Comparison of ENCODE assay signal across 21 mouse cellular contexts in genomic region chr6:12551176-12551575, GRCm38 (mm10).
DNase-seq lines count a peak whose midpoint lies in the region; TF ChIP-seq lines count a peak whose summit lies in the region.
"Had no signal": no experiment of that assay in that cellular context is flagged by ENCODE, and none has a peak within 500 bp of the region (broad histone marks: within the 10 kb centered on the region; RNA-seq: fewer than 3 reads in every experiment).

No protein-coding gene starts in this region.

- 0 out of 2 replicates have a peak, but pooled peaks have one; percentile 34 for TF ChIP-seq EP300 in ES-Bruce4 (IDR thresholded peaks at IDR 0.05; ENCODE audit: insufficient read depth, low read depth, low read length)

- H3K27me3 ChIP-seq in ES-Bruce4 (ENCODE audit: control insufficient read depth, insufficient read depth, low read length, poor library complexity, severe bottlenecking) = no peaks in the 10 kb centered on the region; the same call in 1 of the 2 replicates
- H3K27me3 ChIP-seq in cerebellum, adult 2 months (ENCODE audit: control insufficient read depth, insufficient read depth, low read length) = no peaks in the 10 kb centered on the region
- H3K27me3 ChIP-seq: embryonic facial prominence, embryonic 13.5 days; embryonic facial prominence, embryonic 15.5 days; forebrain, embryonic 12.5 days; Patski had no signal

- no peak overlapping the region for H3K27ac ChIP-seq in ES-Bruce4 (ENCODE audit: insufficient read depth, low read length)
- no peak overlapping the region for H3K27ac ChIP-seq in cerebellum, adult 2 months (ENCODE audit: insufficient read depth, low read length)
- H3K27ac ChIP-seq: embryonic facial prominence, embryonic 13.5 days; embryonic facial prominence, embryonic 15.5 days; forebrain, embryonic 10.5 days; forebrain, embryonic 12.5 days had no signal

- no peaks in the 10 kb centered on the region for H3K4me1 ChIP-seq in ES-Bruce4 (ENCODE audit: control insufficient read depth, insufficient read depth, low read length)
- H3K4me1 ChIP-seq in cerebellum, adult 2 months (ENCODE audit: control insufficient read depth, insufficient read depth, low read length) = no peaks in the 10 kb centered on the region
- H3K4me1 ChIP-seq: embryonic facial prominence, embryonic 13.5 days; embryonic facial prominence, embryonic 15.5 days had no signal

- no peak overlapping the region for H3K9ac ChIP-seq in ES-Bruce4 (ENCODE audit: low read depth, poor library complexity, severe bottlenecking)
- H3K9ac ChIP-seq: embryonic facial prominence, embryonic 13.5 days; embryonic facial prominence, embryonic 15.5 days; forebrain, embryonic 12.5 days had no signal

- no peak for TF ChIP-seq CTCF in ES-Bruce4 (IDR thresholded peaks at IDR 0.05; ENCODE audit: low read depth, low read length)
- no peak for TF ChIP-seq CTCF in cerebellum, adult 2 months (IDR thresholded peaks at IDR 0.05; ENCODE audit: borderline replicate concordance, insufficient read depth, low read depth, low read length)

- H3K9me3 ChIP-seq in ES-Bruce4 (replicated peaks; ENCODE audit: control insufficient read depth, insufficient read depth, low read length, poor library complexity, severe bottlenecking) = no peaks in the 10 kb centered on the region
- H3K9me3 ChIP-seq: embryonic facial prominence, embryonic 13.5 days; embryonic facial prominence, embryonic 15.5 days; forebrain, embryonic 10.5 days; forebrain, embryonic 12.5 days; G1E had no signal

- TF ChIP-seq POLR2A in ES-Bruce4 (IDR thresholded peaks at IDR 0.05; ENCODE audit: insufficient read depth, low read length) = no peak
- no peak for TF ChIP-seq POLR2A in cerebellum, adult 2 months (IDR thresholded peaks at IDR 0.05; ENCODE audit: borderline replicate concordance, insufficient read depth, low read length)

- DNase-seq in ES-CJ7 (ENCODE audit: low read depth, low spot score) (peak; percentile 78), R1 (ENCODE audit: low read depth, low spot score) (peak; percentile 42)
- no peak for DNase-seq in cerebellum, adult 2 months
- no peak for DNase-seq in urinary bladder, postnatal 36 days (ENCODE audit: low spot score in 2 of 2)
- no peak for DNase-seq in thymus, postnatal 4 days
- DNase-seq: adrenal gland, adult 8-10 months; adrenal gland, postnatal 14 days; adrenal gland, postnatal 36 days; cerebellum, adult 11-12 months; cerebellum, adult 8-10 months; cerebellum, adult 9-11 months; cerebellum, postnatal 14 days; cerebellum, postnatal 36 days had no signal

- no peak overlapping the region for H3K4me3 ChIP-seq in ES-Bruce4 (ENCODE audit: low read depth, low read length)
- H3K4me3 ChIP-seq in cerebellum, adult 2 months (replicated peaks; ENCODE audit: insufficient read depth, low read depth, low read length) = no peak overlapping the region
- H3K4me3 ChIP-seq: embryonic facial prominence, embryonic 13.5 days; embryonic facial prominence, embryonic 15.5 days; erythroblast, embryonic 14.5 days; forebrain, embryonic 10.5 days; forebrain, embryonic 12.5 days had no signal

- no peaks in the 10 kb centered on the region for H3K36me3 ChIP-seq in ES-Bruce4 (ENCODE audit: control insufficient read depth, insufficient read depth, low read length, poor library complexity, severe bottlenecking)
- H3K36me3 ChIP-seq: embryonic facial prominence, embryonic 13.5 days; embryonic facial prominence, embryonic 15.5 days; forebrain, embryonic 10.5 days; forebrain, embryonic 12.5 days; G1E had no signal

- 96% methylated on average over 3 of the region's 3 CpGs for WGBS in cerebellum, adult 2 months

Comparison
In these comparisons a context has a peak if more than half of its experiments do, and no peak if none do; other contexts are left out.
1. DNase-seq: peak in ES-CJ7 (single experiment) and R1 (single experiment); none in cerebellum, adult 2 months (0 of 2), urinary bladder, postnatal 36 days (0 of 2) and thymus, postnatal 4 days (single experiment).